Mouse (Mus musculus) erythroblast, embryonic 14.5 days (primary cell): ENCODE measurements around the gene Cacna1s. TPM values are rescaled to one million over a fixed set of nuclear protein-coding genes. Genes with fewer than 3 reads are reported as not detected.

Experiments used
- H3K27me3 ChIP-seq: 2 replicates; pipeline ENCODE4 v1.6.1; 2012; ENCODE audit warnings: inconsistent platforms; ENCODE audit not compliant: control insufficient read depth
- H3K36me3 ChIP-seq: 2 replicates; pipeline ENCODE4 v1.6.1; 2012; ENCODE audit warnings: mild to moderate bottlenecking, inconsistent platforms; ENCODE audit not compliant: control insufficient read depth
- H3K4me1 ChIP-seq: 2 replicates; pipeline ENCODE4 v1.6.1; 2012; ENCODE audit warnings: inconsistent platforms; ENCODE audit not compliant: control insufficient read depth
- H3K4me3 ChIP-seq: replicated peaks from 2 replicates; pipeline ENCODE3; 2012; ENCODE audit warnings: moderate library complexity, mild to moderate bottlenecking, inconsistent platforms
- H3K9me3 ChIP-seq: 2 replicates; pipeline ENCODE4 v1.6.1; 2012; ENCODE audit warnings: low read length, inconsistent platforms, mixed read lengths; ENCODE audit not compliant: control insufficient read depth
- GATA1 ChIP-seq: IDR thresholded peaks from 2 replicates; pipeline ENCODE4 v1.6.1; 2012; ENCODE audit warnings: low read length, inconsistent platforms, mixed read lengths
- TAL1 ChIP-seq: IDR thresholded peaks from 3 replicates; pipeline ENCODE4 v1.6.1; 2012; ENCODE audit warnings: low read length, inconsistent platforms, mixed read lengths
- polyA plus RNA-seq: library from polyadenylated mRNA; stranded (reverse); fragments of >175 nt; gene quantifications from 2 replicates; pipeline ENCODE4 v1.2.3, GENCODE M21; 2012

Gene Cacna1s
- polyA plus RNA-seq, 1 experiment: not detected

- peaks cover 30% of the 10 kb centered on the region for H3K4me1 ChIP-seq
- no peak overlapping the region for H3K4me3 ChIP-seq
- no peaks in the 10 kb centered on the region for H3K27me3 ChIP-seq
- H3K36me3 ChIP-seq: peaks cover 30% of the 10 kb centered on the region
- H3K9me3 ChIP-seq: 0 out of 2 replicates have a peak, but pooled peaks cover 3% of the 10 kb centered on the region
- TF ChIP-seq TAL1: no peak
- TF ChIP-seq GATA1: no peak
These were observed 98.8 kb downstream of the Cacna1s start for GRCm38 (mm10) chr1:136151371-136151770.

DNA sequence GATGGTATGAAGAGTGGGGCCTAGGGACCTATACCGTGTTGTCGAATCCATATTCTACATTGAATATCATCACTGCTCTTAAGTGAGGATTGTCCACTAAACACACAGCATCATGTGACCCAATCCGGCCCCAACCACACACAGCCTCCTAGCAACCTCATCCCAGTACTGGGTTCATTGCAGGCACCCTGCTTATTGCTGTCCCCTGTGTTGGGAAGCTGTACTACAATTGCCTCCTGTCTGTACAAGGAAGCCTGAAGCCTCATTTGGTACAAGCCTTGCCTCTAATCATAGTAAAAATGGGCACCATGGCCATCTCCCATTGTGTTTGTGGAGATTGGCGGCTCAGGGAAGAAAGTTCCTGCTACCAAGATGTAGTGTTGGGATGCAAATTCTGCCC is 103.8 kb downstream of the Cacna1s start:
- peaks cover 8% of the 10 kb centered on the region for H3K36me3 ChIP-seq
- no peak overlapping the region for H3K4me3 ChIP-seq
- TF ChIP-seq TAL1: no peak
- no peak for TF ChIP-seq GATA1
- H3K9me3 ChIP-seq: no peaks in the 10 kb centered on the region
- no peaks in the 10 kb centered on the region; the same call in 1 of the 2 replicates for H3K4me1 ChIP-seq
- no peaks in the 10 kb centered on the region for H3K27me3 ChIP-seq

DNA sequence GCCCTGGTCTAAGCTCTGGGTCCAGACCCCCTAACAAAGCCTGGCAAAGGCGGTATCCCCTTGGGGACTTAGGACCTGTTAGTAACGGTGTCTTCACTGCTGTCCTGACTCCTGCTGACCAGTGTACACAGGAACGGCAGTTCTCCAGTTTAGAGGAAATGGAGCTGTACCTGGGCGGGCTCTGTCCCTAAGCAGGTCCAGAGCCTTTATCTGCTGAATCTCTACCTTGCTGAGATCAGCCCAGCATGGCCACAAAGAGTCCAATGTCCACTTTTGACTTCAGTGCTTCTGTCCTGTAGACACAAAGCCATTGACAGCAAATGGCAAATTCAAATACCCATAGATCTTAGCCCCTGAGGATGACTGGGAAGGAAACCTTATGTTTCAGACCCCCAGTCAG is 104.4 kb downstream of the Cacna1s start:
- no peaks in the 10 kb centered on the region; the same call in 1 of the 2 replicates for H3K4me1 ChIP-seq
- no peaks in the 10 kb centered on the region for H3K27me3 ChIP-seq
- no peak overlapping the region for H3K4me3 ChIP-seq
- peaks cover 8% of the 10 kb centered on the region for H3K36me3 ChIP-seq
- no peaks in the 10 kb centered on the region for H3K9me3 ChIP-seq
- TF ChIP-seq GATA1 (no peak), TAL1 (no peak)

GRCm38 (mm10) chr1:136159830-136160229 is 107.3 kb downstream of the Cacna1s start:
- no peak for TF ChIP-seq GATA1
- Histone ChIP-seq H3K36me3 (peaks cover 5% of the 10 kb centered on the region), H3K4me3 (no peak overlapping the region)

DNA sequence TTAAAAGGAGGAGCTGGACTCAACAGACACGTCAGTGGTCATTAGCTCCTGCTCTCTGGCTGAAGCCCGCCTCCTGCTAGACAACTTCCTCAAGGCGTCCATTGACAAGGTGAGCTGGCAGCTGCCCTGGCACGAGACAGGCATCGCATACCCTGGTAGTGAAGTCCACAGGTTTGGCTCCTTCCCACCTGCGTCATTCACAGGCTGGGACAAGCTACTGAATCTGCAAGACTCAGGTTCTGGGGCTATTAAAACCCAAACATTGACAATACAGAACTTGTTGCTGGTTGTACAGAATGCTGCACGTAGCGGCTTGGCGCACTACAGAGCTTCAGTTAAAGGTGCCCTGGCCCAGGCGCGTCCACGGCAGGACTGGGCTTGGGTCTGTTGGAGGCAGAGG is 107.7 kb downstream of the Cacna1s start:
- Histone ChIP-seq H3K4me3 (no peak overlapping the region), H3K9me3 (no peaks in the 10 kb centered on the region), H3K27me3 (no peaks in the 10 kb centered on the region), H3K36me3 (peaks cover 5% of the 10 kb centered on the region), H3K4me1 (no peaks in the 10 kb centered on the region; the same call in 1 of the 2 replicates)
- no peak for TF ChIP-seq TAL1
- TF ChIP-seq GATA1: no peak

More at GRCm38 (mm10) chr1:136159830-136160229, 107.3 kb downstream of the Cacna1s start:
- H3K4me1 ChIP-seq: no peaks in the 10 kb centered on the region; the same call in 1 of the 2 replicates
- H3K27me3 ChIP-seq: no peaks in the 10 kb centered on the region
- no peaks in the 10 kb centered on the region for H3K9me3 ChIP-seq

DNA sequence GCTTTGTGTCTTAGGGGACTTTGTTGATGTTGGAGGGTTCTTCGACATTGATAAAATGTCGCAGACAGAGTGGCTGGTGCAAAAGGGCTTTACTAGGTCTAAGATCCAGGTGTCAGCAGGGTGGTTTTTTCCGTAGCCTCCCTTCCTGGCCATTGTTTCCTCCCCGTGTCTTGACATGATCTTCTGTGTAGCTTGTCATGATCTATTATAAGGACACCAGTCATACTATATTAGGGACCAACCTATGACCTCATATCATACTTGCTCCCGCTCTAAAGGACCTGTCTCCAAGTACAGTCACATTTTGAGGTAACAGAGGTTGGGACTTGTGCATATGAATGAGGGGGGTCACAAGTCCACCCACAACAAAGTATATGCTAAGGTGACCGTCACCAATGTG is 108.4 kb downstream of the Cacna1s start:
- Histone ChIP-seq H3K9me3 (no peaks in the 10 kb centered on the region), H3K4me3 (no peak overlapping the region), H3K36me3 (peaks cover 5% of the 10 kb centered on the region), H3K4me1 (peaks cover under 1% of the 10 kb centered on the region; the same call in 1 of the 2 replicates), H3K27me3 (no peaks in the 10 kb centered on the region)
- TF ChIP-seq TAL1: no peak
- no peak for TF ChIP-seq GATA1

GRCm38 (mm10) chr1:136161333-136161921 is 108.9 kb downstream of the Cacna1s start:
- H3K36me3 ChIP-seq: peaks cover 2% of the 10 kb centered on the region; the same call in 1 of the 2 replicates
- no peak for TF ChIP-seq TAL1
- TF ChIP-seq GATA1: no peak
- no peak overlapping the region for H3K4me3 ChIP-seq

GRCm38 (mm10) chr1:136165436-136165835 is 112.9 kb downstream of the Cacna1s start:
- Histone ChIP-seq H3K4me3 (no peak overlapping the region), H3K36me3 (no peaks in the 10 kb centered on the region; the same call in 1 of the 2 replicates), H3K4me1 (peaks cover 9% of the 10 kb centered on the region), H3K27me3 (no peaks in the 10 kb centered on the region), H3K9me3 (no peaks in the 10 kb centered on the region)
- TF ChIP-seq GATA1 (no peak), TAL1 (no peak)

More at GRCm38 (mm10) chr1:136161333-136161921, 108.9 kb downstream of the Cacna1s start:
- Histone ChIP-seq H3K27me3 (no peaks in the 10 kb centered on the region), H3K9me3 (no peaks in the 10 kb centered on the region), H3K4me1 (peaks cover 2% of the 10 kb centered on the region; the same call in 1 of the 2 replicates)

DNA sequence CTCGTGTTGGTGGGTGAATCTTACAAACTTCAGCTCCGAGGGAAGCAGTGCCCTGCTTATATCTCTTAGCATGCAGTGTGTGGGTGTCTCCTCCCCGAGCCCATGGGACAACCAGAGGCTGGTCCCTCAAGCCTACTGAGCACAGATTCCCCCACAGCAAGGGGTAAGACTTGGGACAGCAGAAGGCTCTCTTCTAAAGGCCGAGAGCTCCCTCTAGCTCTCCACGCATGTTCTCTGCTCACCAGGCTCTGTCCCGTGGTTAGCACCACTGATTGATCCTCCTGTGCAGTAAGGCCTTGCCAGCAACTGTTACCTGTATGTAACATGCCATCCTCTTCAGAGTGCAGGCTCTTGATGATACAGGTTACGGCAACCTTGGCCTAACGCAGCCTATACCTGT is 115.1 kb downstream of the Cacna1s start:
- no peaks in the 10 kb centered on the region; the same call in none of the 2 replicates for H3K36me3 ChIP-seq
- no peak for TF ChIP-seq TAL1
- no peak for TF ChIP-seq GATA1
- no peaks in the 10 kb centered on the region for H3K9me3 ChIP-seq
- peaks cover 15% of the 10 kb centered on the region for H3K4me1 ChIP-seq
- H3K4me3 ChIP-seq: no peak overlapping the region
- no peaks in the 10 kb centered on the region for H3K27me3 ChIP-seq

Other genes starting within 250 kb of the Cacna1s start
- 0.01 TPM in 1 of 2 replicates, not detected in the other for gene Lad1, start 234.2 kb upstream of the Cacna1s start, polyA plus RNA-seq
- 0.01 TPM in 1 of 2 replicates, not detected in the other for gene Tnnt2, start 216.4 kb upstream of the Cacna1s start, polyA plus RNA-seq
- gene Pkp1, start 133.5 kb upstream of the Cacna1s start, polyA plus RNA-seq: not detected in 2 replicates
- gene Igfn1, start 46.4 kb upstream of the Cacna1s start, polyA plus RNA-seq: not detected in 2 replicates
- 8.2 and 10.2 TPM in 2 replicates for gene Tmem9, start 44.6 kb upstream of the Cacna1s start, polyA plus RNA-seq
- gene Ascl5, start 1.9 kb upstream of the Cacna1s start, polyA plus RNA-seq: 0.07 TPM in 1 of 2 replicates, not detected in the other
- 0.03 and 0.15 TPM in 2 replicates for gene Kif21b, start 78.6 kb downstream of the Cacna1s start, polyA plus RNA-seq
- not detected in 2 replicates for gene Mroh3, start 160.1 kb downstream of the Cacna1s start, polyA plus RNA-seq
- gene Inava, start 181.5 kb downstream of the Cacna1s start, polyA plus RNA-seq: not detected in 2 replicates
- 0.04 TPM in 1 of 2 replicates, not detected in the other for gene Gpr25, start 208.1 kb downstream of the Cacna1s start, polyA plus RNA-seq